Mouse (Mus musculus) lung, postnatal 0 days (tissue): ENCODE data around the gene Glrb. TPM values are rescaled to one million over a fixed set of nuclear protein-coding genes. Genes with fewer than 3 reads are reported as not detected.

Source experiments
- ATAC-seq: fragments of 200-750 bp; cut with Nextera tagmentation; 2 replicates; pipeline ENCODE4 v1.8.0; 2017; ENCODE audit warnings: moderate library complexity
- DNase-seq: peaks from one replicate; pipeline ENCODE4 v3.0.0-alpha.2; 2016; ENCODE audit warnings: low spot score
- H3K27ac ChIP-seq: fragments of 300-500 bp; sonication (generic); 2 replicates; pipeline ENCODE4 v1.5.1; 2014; ENCODE audit warnings: antibody characterized with exemption, mild to moderate bottlenecking, low read length, mixed read lengths
- H3K27me3 ChIP-seq: fragments of 300-500 bp; sonication (generic); replicated peaks from 2 replicates; pipeline ENCODE4 v1.6.1; 2014; ENCODE audit warnings: low read length, mixed read lengths; ENCODE audit not compliant: insufficient read depth
- H3K36me3 ChIP-seq: fragments of 300-500 bp; sonication (generic); 2 replicates; pipeline ENCODE4 v1.6.1; 2014; ENCODE audit warnings: low read length, mixed read lengths; ENCODE audit not compliant: insufficient read depth
- H3K4me1 ChIP-seq: fragments of 300-500 bp; sonication (generic); 2 replicates; pipeline ENCODE4 v1.6.1; 2014; ENCODE audit warnings: antibody characterized with exemption, low read depth, low read length, mixed read lengths; ENCODE audit not compliant: insufficient read depth
- H3K4me2 ChIP-seq: fragments of 300-500 bp; sonication (generic); replicated peaks from 2 replicates; pipeline ENCODE4 v1.6.1; 2014; ENCODE audit warnings: low read depth, mild to moderate bottlenecking, low read length, moderate library complexity, mixed read lengths
- H3K4me3 ChIP-seq: fragments of 300-500 bp; sonication (generic); 2 replicates; pipeline ENCODE4 v1.5.1; 2014; ENCODE audit warnings: low read depth, low read length
- H3K9ac ChIP-seq: fragments of 300-500 bp; sonication (generic); replicated peaks from 2 replicates; pipeline ENCODE4 v1.6.1; 2014; ENCODE audit warnings: low read depth, mild to moderate bottlenecking
- H3K9me3 ChIP-seq: fragments of 300-500 bp; sonication (generic); 2 replicates; pipeline ENCODE4 v1.6.1; 2016; ENCODE audit warnings: low read length, mixed read lengths
- CTCF ChIP-seq: IDR thresholded peaks from 2 replicates; pipeline ENCODE4 v1.5.1; 2016; ENCODE audit warnings: antibody characterized with exemption, mild to moderate bottlenecking
- EP300 ChIP-seq: IDR thresholded peaks from 2 replicates; pipeline ENCODE4 v1.6.1; 2016; ENCODE audit warnings: antibody characterized with exemption, mild to moderate bottlenecking, control low read depth
- WGBS: fragments of 180-500 bp; shearing (Covaris S2); extraction: QIAGEN DNeasy Blood & Tissue Kit; methylation state at CpG from one replicate; pipeline ENCODE4 v1.1.7; 2014; 5-methylcytosine and 5-hydroxymethylcytosine counted together
- polyA plus RNA-seq: library from polyadenylated mRNA; unstranded; fragments of >200 nt; fragmentation: Nextera tagmentation; extraction: Ambion mirVana; gene quantifications from 2 replicates; pipeline ENCODE4 v1.2.1, GENCODE M21; 2015

Glrb gene
- polyA plus RNA-seq, 1 experiment from 2014 or later, result 0.23 TPM

- ATAC-seq (no peak), DNase-seq (peak; percentile 4)
- H3K4me2 ChIP-seq, result peak overlapping the region; percentile 27
- H3K4me3 ChIP-seq, result no peak overlapping the region
- H3K27me3 ChIP-seq, result peaks cover 24% of the 10 kb centered on the region
- peaks cover 4% of the 10 kb centered on the region; the same call in 1 of the 2 replicates for H3K4me1 ChIP-seq
- H3K27ac ChIP-seq, result no peak overlapping the region
- TF ChIP-seq EP300 (no peak), CTCF (no peak)
- 2% methylated on average over 29 of the region's 29 CpGs for WGBS
- H3K9me3 ChIP-seq, result no peaks in the 10 kb centered on the region
- H3K9ac ChIP-seq, result no peak overlapping the region
- no peaks in the 10 kb centered on the region for H3K36me3 ChIP-seq
Measured at GRCm38 (mm10) chr3:80800299-80800994, 113.0 kb downstream of the Glrb start.

GRCm38 (mm10) chr3:80797935-80798334 is 115.5 kb downstream of the Glrb start:
- H3K4me3 ChIP-seq, result no peak overlapping the region
- no peak overlapping the region for H3K27ac ChIP-seq
- H3K9me3 ChIP-seq, result no peaks in the 10 kb centered on the region
- H3K9ac ChIP-seq, result no peak overlapping the region
- peaks cover 4% of the 10 kb centered on the region; the same call in 1 of the 2 replicates for H3K4me1 ChIP-seq
- no peaks in the 10 kb centered on the region for H3K36me3 ChIP-seq
- DNase-seq, result no peak
- no peak overlapping the region for H3K4me2 ChIP-seq
- ATAC-seq, result no peak
- peaks cover 24% of the 10 kb centered on the region for H3K27me3 ChIP-seq
- WGBS, result 77% methylated on average over 1 of the region's 1 CpGs
- TF ChIP-seq CTCF (no peak), EP300 (no peak)

GRCm38 (mm10) chr3:80796764-80797163 is 116.7 kb downstream of the Glrb start:
- H3K27ac ChIP-seq, result no peak overlapping the region
- DNase-seq (no peak), ATAC-seq (no peak)
- TF ChIP-seq CTCF, result no peak
- no peak for TF ChIP-seq EP300
- no peaks in the 10 kb centered on the region for H3K4me1 ChIP-seq
- H3K36me3 ChIP-seq, result no peaks in the 10 kb centered on the region
- no peak overlapping the region for H3K4me2 ChIP-seq
- H3K9ac ChIP-seq, result no peak overlapping the region
- peaks cover 14% of the 10 kb centered on the region for H3K27me3 ChIP-seq
- H3K9me3 ChIP-seq, result no peaks in the 10 kb centered on the region
- no peak overlapping the region for H3K4me3 ChIP-seq

- no peaks in the 10 kb centered on the region for H3K9me3 ChIP-seq
- TF ChIP-seq EP300 (no peak), CTCF (no peak)
- WGBS, result 67% methylated on average over 2 of the region's 2 CpGs
- no peak overlapping the region for H3K9ac ChIP-seq
- 0 out of 2 replicates have a peak, but pooled peaks cover under 1% of the 10 kb centered on the region for H3K27me3 ChIP-seq
- no peak for ATAC-seq
- H3K36me3 ChIP-seq, result no peaks in the 10 kb centered on the region
- H3K4me2 ChIP-seq, result no peak overlapping the region
- H3K4me3 ChIP-seq, result no peak overlapping the region
- H3K4me1 ChIP-seq, result no peaks in the 10 kb centered on the region
- H3K27ac ChIP-seq, result no peak overlapping the region
- no peak for DNase-seq
Measured at GRCm38 (mm10) chr3:80795284-80795683, 118.2 kb downstream of the Glrb start.

Other genes starting within 250 kb of the Glrb start
- 0.11 TPM in 2 replicates for gene Gria2, start 110.8 kb downstream of the Glrb start, polyA plus RNA-seq
- gene Pdgfc, start 122.8 kb upstream of the Glrb start, polyA plus RNA-seq, result 2.2 and 2.3 TPM in 2 replicates